Mouse (Mus musculus) gonadal fat pad, adult 2 months (tissue): ENCODE data around the gene Angptl3. TPM values are rescaled to one million over a fixed set of nuclear protein-coding genes. Genes with fewer than 3 reads are reported as not detected.

Source experiments
- polyA plus RNA-seq: library from polyadenylated mRNA; depleted of rRNA; stranded (reverse); fragments of >200 nt; gene quantifications from 2 replicates; pipeline ENCODE4 v1.2.3, GENCODE M21; 2012; rRNA removed

The Angptl3 gene
- polyA plus RNA-seq, 1 experiment, result 1.4 TPM

Other genes starting within 250 kb of the Angptl3 start
- 3.2 and 3.3 TPM in 2 replicates for gene Kank4, start 213.4 kb upstream of the Angptl3 start, polyA plus RNA-seq
- 0.11 TPM in 1 of 2 replicates, not detected in the other for gene I0C0044D17Rik, start 207.1 kb upstream of the Angptl3 start, polyA plus RNA-seq
- gene Usp1, start 107.1 kb upstream of the Angptl3 start, polyA plus RNA-seq, result 11.0 and 20.7 TPM in 2 replicates
- 44.6 and 62.7 TPM in 2 replicates for gene Dock7, start 90.0 kb downstream of the Angptl3 start, polyA plus RNA-seq
- gene Atg4c, start 163.0 kb downstream of the Angptl3 start, polyA plus RNA-seq, result 9.0 and 11.4 TPM in 2 replicates